Mouse (Mus musculus): ENCODE results near the gene Ccdc114. TPM values are rescaled to one million over a fixed set of nuclear protein-coding genes. Genes with fewer than 3 reads are reported as not detected.
A peak's percentile ranks its signal among the peaks of the same experiment; 100 is the strongest.

Ccdc114 gene
- total and polyA plus RNA-seq, 2 experiments from 2014 or later = 7.5 to 7.8 TPM

DNA sequence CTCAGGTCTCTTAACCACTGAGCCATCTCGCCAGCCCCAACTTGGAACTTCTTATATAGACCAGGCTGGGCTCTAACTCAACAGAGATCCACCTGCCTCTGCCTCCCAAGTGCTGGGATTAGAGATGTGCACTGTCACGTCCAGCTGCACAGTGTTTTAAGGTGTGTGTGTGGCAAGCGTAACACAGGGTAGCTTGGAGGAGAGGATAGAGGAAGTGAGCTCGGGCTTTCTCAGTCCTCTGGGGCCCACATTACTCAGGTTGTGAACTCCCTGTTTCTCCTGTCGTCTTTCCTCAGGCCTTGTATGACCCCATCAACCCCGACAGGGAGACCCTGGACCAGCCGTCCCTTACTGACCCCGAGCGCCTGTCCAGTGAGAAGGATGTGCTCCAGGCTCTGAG, 17.2 kb upstream of the Ccdc114 start:
- 91% methylated on average over 9 of the region's 9 CpGs for WGBS
- Histone ChIP-seq H3K27me3 (ENCODE audit: insufficient read depth, low read length) (no peaks in the 10 kb centered on the region), H3K27ac (no peak overlapping the region), H3K4me2 (ENCODE audit: low read depth, low read length) (no peak overlapping the region), H3K9ac (replicated peaks; ENCODE audit: low read length) (no peak overlapping the region), H3K36me3 (ENCODE audit: insufficient read depth, low read length) (peaks cover 8% of the 10 kb centered on the region; the same call in 1 of the 2 replicates), H3K4me1 (ENCODE audit: insufficient read depth, low read length) (no peaks in the 10 kb centered on the region), H3K4me3 (ENCODE audit: low read length) (no peak overlapping the region), H3K9me3 (ENCODE audit: low read length) (no peaks in the 10 kb centered on the region)
- no peak for ATAC-seq
- no peak for DNase-seq (ENCODE audit: low spot score)
- TF ChIP-seq CTCF (IDR thresholded peaks at IDR 0.05; ENCODE audit: low read depth) = no peak

DNA sequence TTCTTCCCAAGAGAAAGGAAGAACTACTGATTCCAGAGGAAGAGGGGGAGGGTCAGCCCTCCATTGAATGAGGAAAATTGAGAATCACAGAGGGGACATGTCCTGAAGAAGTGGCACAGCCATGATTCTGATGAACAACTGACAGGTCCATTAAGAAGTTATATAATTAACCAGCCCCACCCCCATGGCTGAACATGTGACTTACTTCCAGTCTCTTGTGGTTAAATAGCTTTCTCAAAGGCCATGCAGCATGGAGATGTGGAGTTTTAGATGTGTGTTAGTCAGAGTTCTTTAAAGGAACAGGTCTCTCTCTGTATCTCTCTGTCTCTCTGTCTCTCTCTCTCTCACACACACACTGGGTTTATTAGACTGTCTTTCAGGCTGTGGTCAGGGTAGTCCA, 15.5 kb upstream of the Ccdc114 start:
- no peak overlapping the region for H3K27ac ChIP-seq
- no peak overlapping the region for H3K4me2 ChIP-seq (ENCODE audit: low read depth, low read length)
- no peak overlapping the region for H3K4me3 ChIP-seq (ENCODE audit: low read length)
- no peak for ATAC-seq
- H3K9me3 ChIP-seq (ENCODE audit: low read length) = no peaks in the 10 kb centered on the region
- H3K27me3 ChIP-seq (ENCODE audit: insufficient read depth, low read length) = no peaks in the 10 kb centered on the region
- peaks cover 8% of the 10 kb centered on the region; the same call in 1 of the 2 replicates for H3K36me3 ChIP-seq (ENCODE audit: insufficient read depth, low read length)
- DNase-seq (ENCODE audit: low spot score) = no peak
- no peak overlapping the region for H3K9ac ChIP-seq (replicated peaks; ENCODE audit: low read length)
- no peak for TF ChIP-seq CTCF (IDR thresholded peaks at IDR 0.05; ENCODE audit: low read depth)
- no peaks in the 10 kb centered on the region for H3K4me1 ChIP-seq (ENCODE audit: insufficient read depth, low read length)

DNA sequence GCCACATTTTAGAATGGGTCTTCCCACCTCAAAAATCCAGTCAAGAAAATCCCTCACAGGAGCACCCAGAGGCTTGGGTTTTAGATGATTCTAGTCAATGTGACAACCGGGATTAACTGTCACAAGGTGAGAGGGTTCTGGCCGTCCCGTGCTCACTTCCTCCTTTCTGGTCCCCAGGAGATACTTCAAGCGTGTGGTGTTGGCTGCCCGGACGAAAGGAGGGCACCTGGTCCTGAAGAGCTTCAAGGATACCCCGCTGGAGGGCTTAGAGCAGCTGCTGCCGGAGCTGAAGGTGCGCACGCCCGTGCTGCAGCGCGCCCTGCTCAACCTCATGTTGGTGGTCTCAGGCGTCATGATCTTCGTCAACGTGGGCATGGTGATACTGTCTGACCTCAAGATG, 14.7 kb upstream of the Ccdc114 start:
- DNase-seq (ENCODE audit: low spot score) (no peak), ATAC-seq (no peak)
- no peak overlapping the region for H3K9ac ChIP-seq (replicated peaks; ENCODE audit: low read length)
- peaks cover 8% of the 10 kb centered on the region; the same call in 1 of the 2 replicates for H3K36me3 ChIP-seq (ENCODE audit: insufficient read depth, low read length)
- no peak overlapping the region for H3K4me3 ChIP-seq (ENCODE audit: low read length)
- H3K27me3 ChIP-seq (ENCODE audit: insufficient read depth, low read length) = no peaks in the 10 kb centered on the region
- 95% methylated on average over 16 of the region's 16 CpGs for WGBS
- H3K27ac ChIP-seq = no peak overlapping the region
- no peak for TF ChIP-seq CTCF (IDR thresholded peaks at IDR 0.05; ENCODE audit: low read depth)
- H3K4me1 ChIP-seq (ENCODE audit: insufficient read depth, low read length) = no peaks in the 10 kb centered on the region
- no peaks in the 10 kb centered on the region for H3K9me3 ChIP-seq (ENCODE audit: low read length)
- H3K4me2 ChIP-seq (ENCODE audit: low read depth, low read length) = no peak overlapping the region

DNA sequence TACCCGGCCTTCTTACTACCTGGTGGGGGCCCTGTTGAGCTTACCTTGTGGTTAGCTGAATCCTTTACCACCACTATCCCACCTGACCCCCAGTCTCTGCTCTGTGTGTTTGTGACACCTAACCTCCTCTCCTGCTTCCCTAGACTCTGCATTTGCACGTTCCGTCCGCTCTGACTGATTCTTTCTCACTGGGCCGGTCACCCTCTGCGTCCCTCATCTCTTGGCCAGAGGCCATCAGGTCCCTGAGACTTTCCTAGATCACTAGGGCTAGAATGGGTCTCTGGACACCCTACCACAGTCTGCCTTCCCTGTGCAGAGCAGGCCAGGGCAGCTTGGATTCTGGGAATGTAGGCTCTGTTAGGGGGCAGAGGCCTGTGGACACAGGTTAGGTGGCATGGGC, 9.8 kb upstream of the Ccdc114 start:
- Histone ChIP-seq H3K27ac (no peak overlapping the region), H3K9ac (replicated peaks; ENCODE audit: low read length) (no peak overlapping the region), H3K9me3 (ENCODE audit: low read length) (no peaks in the 10 kb centered on the region), H3K4me2 (ENCODE audit: low read depth, low read length) (no peak overlapping the region), H3K36me3 (ENCODE audit: insufficient read depth, low read length) (peaks cover 8% of the 10 kb centered on the region; the same call in 1 of the 2 replicates), H3K27me3 (ENCODE audit: insufficient read depth, low read length) (no peaks in the 10 kb centered on the region), H3K4me3 (ENCODE audit: low read length) (no peak overlapping the region), H3K4me1 (ENCODE audit: insufficient read depth, low read length) (peaks cover 16% of the 10 kb centered on the region; the same call in 1 of the 2 replicates)
- no peak for DNase-seq (ENCODE audit: low spot score)
- ATAC-seq = no peak
- TF ChIP-seq CTCF (IDR thresholded peaks at IDR 0.05; ENCODE audit: low read depth) = no peak
- 84% methylated on average over 6 of the region's 6 CpGs for WGBS

DNA sequence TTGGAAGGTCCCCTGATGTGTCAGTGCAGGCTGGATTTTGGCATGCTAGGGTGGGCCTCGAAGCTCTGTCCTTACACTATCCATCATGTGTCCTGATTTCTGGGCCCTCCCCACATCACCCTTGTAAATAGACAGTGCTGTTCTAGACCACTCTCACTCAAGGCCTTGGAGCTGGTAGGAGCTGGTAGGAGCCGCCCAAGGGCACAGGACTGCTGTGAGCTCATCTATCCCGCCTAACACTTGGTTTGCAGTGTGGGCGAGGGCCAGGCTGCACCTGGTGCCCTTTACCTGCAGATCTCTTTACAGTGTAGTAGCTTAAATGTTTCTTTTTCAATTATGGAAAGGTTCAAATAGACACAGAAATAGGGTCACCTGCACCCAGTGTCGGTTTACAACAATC, 8.9 kb upstream of the Ccdc114 start:
- Histone ChIP-seq H3K27ac (no peak overlapping the region), H3K27me3 (ENCODE audit: insufficient read depth, low read length) (no peaks in the 10 kb centered on the region), H3K9ac (replicated peaks; ENCODE audit: low read length) (no peak overlapping the region), H3K4me3 (ENCODE audit: low read length) (no peak overlapping the region), H3K4me1 (ENCODE audit: insufficient read depth, low read length) (peaks cover 16% of the 10 kb centered on the region; the same call in 1 of the 2 replicates), H3K4me2 (ENCODE audit: low read depth, low read length) (no peak overlapping the region), H3K36me3 (ENCODE audit: insufficient read depth, low read length) (no peaks in the 10 kb centered on the region; the same call in 1 of the 2 replicates), H3K9me3 (ENCODE audit: low read length) (no peaks in the 10 kb centered on the region)
- ATAC-seq (no peak), DNase-seq (ENCODE audit: low spot score) (no peak)
- TF ChIP-seq CTCF (IDR thresholded peaks at IDR 0.05; ENCODE audit: low read depth) = no peak
- WGBS = 94% methylated on average over 5 of the region's 5 CpGs

DNA sequence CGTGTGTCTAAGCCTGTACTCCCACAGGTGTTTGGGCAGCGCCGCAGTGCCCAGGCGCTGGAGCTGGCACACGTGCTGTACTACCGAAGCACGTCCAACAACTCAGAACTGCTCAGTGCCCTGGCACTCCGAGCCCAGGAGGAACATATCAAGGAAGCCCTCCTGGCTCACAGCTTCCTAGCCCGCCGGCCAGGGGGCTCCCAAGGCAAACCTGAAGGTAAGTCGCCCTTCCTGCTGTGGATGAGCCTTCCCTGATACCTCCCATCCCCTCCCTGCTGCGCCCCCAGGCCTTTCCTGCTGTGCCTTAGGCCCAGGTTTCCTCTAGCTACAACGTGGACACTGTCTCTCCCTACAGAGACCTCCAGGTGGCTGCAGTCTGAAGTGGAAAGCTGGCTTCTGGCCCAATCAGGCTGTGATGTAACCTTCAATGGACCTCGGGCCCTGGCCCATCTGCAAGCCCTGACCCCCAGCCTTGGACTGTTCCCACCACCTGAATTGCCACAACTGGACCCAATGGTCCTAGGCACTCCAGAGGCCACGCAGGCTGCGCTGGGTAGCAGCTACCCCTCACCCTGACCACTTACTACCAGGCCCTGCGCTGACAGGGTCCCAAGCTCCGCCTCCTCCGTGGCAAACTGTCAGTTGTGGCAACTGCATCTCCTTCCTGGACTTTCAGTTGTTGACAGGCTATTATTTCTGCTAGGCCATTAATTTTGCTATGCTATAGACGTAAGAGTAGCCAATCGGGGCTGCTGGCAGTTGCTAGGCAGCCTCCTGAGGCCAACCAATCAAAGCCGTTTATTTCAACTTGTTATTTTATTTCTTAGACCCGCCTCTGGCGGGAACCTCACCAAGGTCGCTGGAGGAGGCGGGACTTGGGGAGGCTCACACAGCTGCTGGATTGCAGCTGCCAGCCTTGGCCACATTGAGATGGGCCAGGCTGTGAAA, 7.5 kb upstream of the Ccdc114 start:
- Histone ChIP-seq H3K36me3 (ENCODE audit: insufficient read depth, low read length) (no peaks in the 10 kb centered on the region; the same call in 1 of the 2 replicates), H3K27me3 (ENCODE audit: insufficient read depth, low read length) (no peaks in the 10 kb centered on the region), H3K9me3 (ENCODE audit: low read length) (no peaks in the 10 kb centered on the region), H3K9ac (replicated peaks; ENCODE audit: low read length) (peak overlapping the region; percentile 43), H3K27ac (peak overlapping the region; percentile 87), H3K4me1 (ENCODE audit: insufficient read depth, low read length) (peaks cover 16% of the 10 kb centered on the region; the same call in 1 of the 2 replicates), H3K4me3 (ENCODE audit: low read length) (peak overlapping the region; percentile 15), H3K4me2 (ENCODE audit: low read depth, low read length) (peak overlapping the region; percentile 54)
- DNase-seq (ENCODE audit: low spot score) = peak; percentile 94
- TF ChIP-seq CTCF (IDR thresholded peaks at IDR 0.05; ENCODE audit: low read depth) = no peak
- WGBS = 27% methylated on average over 26 of the region's 26 CpGs
- peak; percentile 89 for ATAC-seq

Data from hindbrain, postnatal 0 days (tissue).